Comparison of ENCODE assay signal across 1 mouse cellular context in the genomic region with DNA sequence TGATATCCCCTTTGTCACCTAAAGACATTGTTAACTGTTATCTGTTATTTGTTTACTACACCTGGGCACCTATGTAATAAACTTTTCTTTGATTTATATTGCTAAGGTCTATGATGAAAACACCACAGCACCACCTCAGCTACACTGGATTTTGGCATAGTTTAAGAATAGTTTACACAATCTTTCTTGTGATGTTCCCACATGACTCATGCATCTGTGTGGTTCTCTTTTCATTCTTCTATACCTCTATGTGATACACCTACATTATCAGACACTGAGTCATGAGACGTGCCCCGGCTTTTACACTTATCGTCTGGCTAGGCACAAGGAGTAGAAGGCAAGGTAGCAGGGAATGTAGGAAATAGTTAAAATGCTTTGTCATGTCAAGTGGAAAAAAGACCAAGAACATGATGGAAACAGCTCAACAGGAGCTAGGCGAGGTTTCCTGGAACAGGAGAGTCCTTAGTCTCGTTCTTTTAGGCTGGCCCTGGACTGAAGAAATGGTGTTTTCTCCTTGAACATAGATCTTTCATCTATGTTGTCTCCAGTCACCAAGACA.
TF ChIP-seq lines count a peak whose summit lies in the region.

No protein-coding gene starts in this region.

TF ChIP-seq in MEL, 35 proteins besides CTCF, POLR2A, EP300 and RAD21 (continued from another document):
- TF ChIP-seq TCF12 (IDR thresholded peaks at IDR 0.05; ENCODE audit: low read depth, low read length) (no peak), TAL1 (IDR thresholded peaks at IDR 0.05; ENCODE audit: low read length) (no peak), UBTF (IDR thresholded peaks at IDR 0.05; ENCODE audit: borderline replicate concordance, insufficient read depth, low read depth, low read length) (no peak), ETS1 (IDR thresholded peaks at IDR 0.05; ENCODE audit: low read depth, low read length) (no peak), MAZ (IDR thresholded peaks at IDR 0.05; ENCODE audit: low read depth, low read length) (no peak)
